7 mouse cellular contexts compared by ENCODE assay signal in genomic region chr10:60245041-60245440, GRCm38 (mm10). TPM values are rescaled to one million over a fixed set of nuclear protein-coding genes. Genes with fewer than 3 reads are reported as not detected.
DNase-seq lines count a peak whose midpoint lies in the region; ATAC-seq lines count a peak whose summit lies in the region.

No protein-coding gene starts in this region.

- H3K36me3 ChIP-seq in intestine, embryonic 16.5 days (ENCODE audit: control insufficient read depth, insufficient read depth, low read length): no peaks in the 10 kb centered on the region
- no peaks in the 10 kb centered on the region for H3K36me3 ChIP-seq in midbrain, embryonic 11.5 days (ENCODE audit: control insufficient read depth, insufficient read depth, low read length)

- no peaks in the 10 kb centered on the region for H3K9me3 ChIP-seq in intestine, embryonic 16.5 days (ENCODE audit: control insufficient read depth, low read length)
- no peaks in the 10 kb centered on the region for H3K9me3 ChIP-seq in midbrain, embryonic 11.5 days (ENCODE audit: control insufficient read depth, low read length)

- 4% methylated on average over 8 of the region's 8 CpGs for WGBS in intestine, embryonic 16.5 days
- WGBS in midbrain, embryonic 11.5 days: 7% methylated on average over 8 of the region's 8 CpGs

- no peak overlapping the region for H3K4me3 ChIP-seq in intestine, embryonic 16.5 days (ENCODE audit: low read length)
- no peak overlapping the region for H3K4me3 ChIP-seq in midbrain, embryonic 11.5 days (ENCODE audit: low read depth, low read length)

- H3K4me1 ChIP-seq in intestine, embryonic 16.5 days (ENCODE audit: control insufficient read depth, insufficient read depth, low read length): no peaks in the 10 kb centered on the region
- H3K4me1 ChIP-seq in midbrain, embryonic 11.5 days (ENCODE audit: control insufficient read depth, insufficient read depth, low read length): no peaks in the 10 kb centered on the region

- intact Hi-C loops in left cerebral cortex, postnatal 25 days (cut with DNase I): loop anchor here (1.0 to 10.0 kb wide), 2 partner anchors 97 to 240 kb away; partner anchors contain the start of genes Anapc16 and Ascc1

- no peaks in the 10 kb centered on the region for H3K27me3 ChIP-seq in intestine, embryonic 16.5 days (replicated peaks; ENCODE audit: control insufficient read depth, insufficient read depth, low read length)
- H3K27me3 ChIP-seq in midbrain, embryonic 11.5 days (ENCODE audit: control insufficient read depth, insufficient read depth, low read length): no peaks in the 10 kb centered on the region

- H3K9ac ChIP-seq in intestine, embryonic 16.5 days (ENCODE audit: low read depth, low read length): no peak overlapping the region
- no peak overlapping the region for H3K9ac ChIP-seq in midbrain, embryonic 11.5 days (ENCODE audit: low read length)

- no peak overlapping the region for H3K27ac ChIP-seq in intestine, embryonic 16.5 days (ENCODE audit: low read length)
- H3K27ac ChIP-seq in midbrain, embryonic 11.5 days (ENCODE audit: low read depth, low read length): no peak overlapping the region

- peak; percentile 93 for DNase-seq in adipocyte (ENCODE audit: low spot score)
- peak; percentile 96 for DNase-seq in embryo, embryonic 10 days (ENCODE audit: low spot score)
- DNase-seq in gastrocnemius, postnatal 25 days: peak; percentile 70
- peak; percentile 94 for DNase-seq in left cerebral cortex, postnatal 25 days (ENCODE audit: low spot score in 2 of 2)
- peak; percentile 100 for DNase-seq in midbrain, embryonic 11.5 days (ENCODE audit: low spot score, missing footprints)
- DNase-seq in right cerebral cortex, postnatal 4 days: peak; percentile 97

- H3K4me2 ChIP-seq in intestine, embryonic 16.5 days (ENCODE audit: low read depth, low read length): no peak overlapping the region
- H3K4me2 ChIP-seq in midbrain, embryonic 11.5 days: no peak overlapping the region

- ATAC-seq in intestine, embryonic 16.5 days: peak; percentile 82
- ATAC-seq in midbrain, embryonic 11.5 days (ENCODE audit: low FRiP score): peak; percentile 64; the same call in 1 of the 2 replicates

RNA-seq across cellular contexts. Expression of gene Chst3, which starts 26.0 kb away (rescaled TPM):
- under 1 TPM; 0.26 to 0.51 TPM for total RNA-seq in gastrocnemius, postnatal 25 days (2021)
- 1.3 and 1.4 TPM in 2 replicates for polyA plus RNA-seq in intestine, embryonic 16.5 days (2015; fragmentation: Nextera tagmentation; extraction: Ambion mirVana)
- total RNA-seq in left cerebral cortex, postnatal 25 days (2021): 1 to 10 TPM; 1.6 to 1.8 TPM
- 0.97 and 1.2 TPM in 2 replicates for polyA plus RNA-seq in midbrain, embryonic 11.5 days (2014; fragmentation: Nextera tagmentation; extraction: Ambion mirVana)

RNA-seq across cellular contexts. Expression of gene Psap, which starts 32.4 kb away (rescaled TPM):
- total RNA-seq in gastrocnemius, postnatal 25 days (2021): 100 to 1,000 TPM; 590 to 608 TPM
- 178 and 187 TPM in 2 replicates for polyA plus RNA-seq in intestine, embryonic 16.5 days (2015; fragmentation: Nextera tagmentation; extraction: Ambion mirVana)
- total RNA-seq in left cerebral cortex, postnatal 25 days (2021): 1,000 to 10,000 TPM; 1,491 to 1,558 TPM
- polyA plus RNA-seq in midbrain, embryonic 11.5 days (2014; fragmentation: Nextera tagmentation; extraction: Ambion mirVana): 77.3 and 83.9 TPM in 2 replicates
